Mouse (Mus musculus): ENCODE measurements around the gene Amy2a4. TPM values are rescaled to one million over a fixed set of nuclear protein-coding genes. Genes with fewer than 3 reads are reported as not detected.
"Not testable (repeated sequence)": the region's sequence is repeated elsewhere in the genome, so short reads cannot be mapped to it uniquely, and the experiment has no call there.

Gene Amy2a4
- not detected in 2 replicates for total RNA-seq (2012; rRNA removed)

- H3K9ac ChIP-seq (ENCODE audit: insufficient read depth, low read depth, low read length, poor library complexity, severe bottlenecking); H3K36me3 ChIP-seq (ENCODE audit: control insufficient read depth, insufficient read depth, low read length, poor library complexity, severe bottlenecking); H3K4me1 ChIP-seq (ENCODE audit: control insufficient read depth in 2 of 2, insufficient read depth in 2 of 2, low read length in 2 of 2, poor library complexity in 1 of 2); DNase-seq (ENCODE audit: low read depth, low spot score); in situ Hi-C loops (cut with MboI; ENCODE audit: low sequenced_read_pairs in 2 of 2, unreplicated experiment in 2 of 2); H3K4me3 ChIP-seq (ENCODE audit: insufficient read depth in 1 of 2, low read depth in 1 of 2, low read length in 2 of 2, poor library complexity in 1 of 2, severe bottlenecking in 1 of 2); H3K27ac ChIP-seq (ENCODE audit: insufficient read depth, low read depth, low read length, poor library complexity, severe bottlenecking); H3K9me3 ChIP-seq (ENCODE audit: control insufficient read depth, insufficient read depth, low read depth, low read length): not testable (repeated sequence)
Measured at GRCm38 (mm10) chr3:113291349-113291748, at the start of gene Amy2a4. Gene Amy2a4 (minus strand): TSS chr3:113291449.

DNA sequence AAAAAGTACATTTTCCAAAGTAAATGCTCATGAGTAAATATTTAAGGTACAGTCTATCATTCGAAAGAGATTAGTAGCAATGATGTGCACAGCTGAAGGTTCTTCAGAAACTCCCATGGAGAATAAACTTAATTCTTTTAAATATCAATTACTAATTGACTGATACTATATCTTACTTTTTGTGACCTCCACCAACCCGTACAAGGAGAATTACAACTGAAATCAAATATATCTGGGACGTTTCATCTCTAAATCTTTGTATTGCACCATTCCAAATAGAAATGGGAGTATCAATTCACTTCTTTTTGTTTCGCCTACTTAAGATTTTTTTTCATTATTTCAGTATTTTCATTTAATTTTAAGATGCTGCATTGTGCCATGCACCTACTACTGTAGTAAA, 32.7 kb upstream of the Amy2a4 start, which contains the start of gene Amy2a3:
Gene Amy2a3 (minus strand): TSS at position 101 of the 400 bp plus-strand sequence.
- H3K4me1 ChIP-seq (ENCODE audit: control insufficient read depth in 2 of 2, insufficient read depth in 2 of 2, low read length in 2 of 2, poor library complexity in 1 of 2); H3K9ac ChIP-seq (ENCODE audit: insufficient read depth, low read depth, low read length, poor library complexity, severe bottlenecking); DNase-seq (ENCODE audit: low read depth, low spot score); H3K27ac ChIP-seq (ENCODE audit: insufficient read depth, low read depth, low read length, poor library complexity, severe bottlenecking); in situ Hi-C loops (cut with MboI; ENCODE audit: low sequenced_read_pairs in 2 of 2, unreplicated experiment in 2 of 2); H3K36me3 ChIP-seq (ENCODE audit: control insufficient read depth, insufficient read depth, low read length, poor library complexity, severe bottlenecking); H3K9me3 ChIP-seq (ENCODE audit: control insufficient read depth, insufficient read depth, low read depth, low read length); H3K4me3 ChIP-seq (ENCODE audit: insufficient read depth in 1 of 2, low read depth in 1 of 2, low read length in 2 of 2, poor library complexity in 1 of 2, severe bottlenecking in 1 of 2): not testable (repeated sequence)

DNA sequence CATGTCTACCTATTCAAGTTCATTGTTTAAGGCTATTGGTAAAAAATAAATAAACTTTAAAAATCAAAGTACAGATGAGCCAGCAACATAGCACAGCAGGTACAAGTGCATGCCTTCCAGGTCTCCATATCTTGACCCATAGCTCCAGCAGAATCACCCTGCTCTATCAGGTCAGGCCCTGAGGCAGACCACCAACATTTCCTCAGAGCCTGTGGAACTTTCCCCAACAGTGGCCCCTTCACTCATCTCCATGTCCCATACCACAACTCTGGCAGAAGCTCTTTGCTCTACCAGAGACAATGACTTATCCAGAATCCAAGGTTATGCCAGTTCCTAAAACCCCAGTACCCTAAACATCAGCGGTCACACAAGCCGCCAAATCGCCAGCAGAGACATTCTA, 21.7 kb upstream of the Amy2a4 start:
- H3K9ac ChIP-seq (ENCODE audit: insufficient read depth, low read depth, low read length, poor library complexity, severe bottlenecking); H3K4me1 ChIP-seq (ENCODE audit: control insufficient read depth in 2 of 2, insufficient read depth in 2 of 2, low read length in 2 of 2, poor library complexity in 1 of 2); DNase-seq (ENCODE audit: low read depth, low spot score); H3K36me3 ChIP-seq (ENCODE audit: control insufficient read depth, insufficient read depth, low read length, poor library complexity, severe bottlenecking); H3K27ac ChIP-seq (ENCODE audit: insufficient read depth, low read depth, low read length, poor library complexity, severe bottlenecking); H3K9me3 ChIP-seq (ENCODE audit: control insufficient read depth, insufficient read depth, low read depth, low read length); in situ Hi-C loops (cut with MboI; ENCODE audit: low sequenced_read_pairs in 2 of 2, unreplicated experiment in 2 of 2); H3K4me3 ChIP-seq (ENCODE audit: insufficient read depth in 1 of 2, low read depth in 1 of 2, low read length in 2 of 2, poor library complexity in 1 of 2, severe bottlenecking in 1 of 2): not testable (repeated sequence)

DNA sequence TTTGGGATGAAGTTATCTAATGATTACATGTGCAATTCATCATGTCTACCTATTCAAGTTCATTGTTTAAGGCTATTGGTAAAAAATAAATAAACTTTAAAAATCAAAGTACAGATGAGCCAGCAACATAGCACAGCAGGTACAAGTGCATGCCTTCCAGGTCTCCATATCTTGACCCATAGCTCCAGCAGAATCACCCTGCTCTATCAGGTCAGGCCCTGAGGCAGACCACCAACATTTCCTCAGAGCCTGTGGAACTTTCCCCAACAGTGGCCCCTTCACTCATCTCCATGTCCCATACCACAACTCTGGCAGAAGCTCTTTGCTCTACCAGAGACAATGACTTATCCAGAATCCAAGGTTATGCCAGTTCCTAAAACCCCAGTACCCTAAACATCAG, 11.0 kb downstream of the Amy2a4 start:
- DNase-seq (ENCODE audit: low read depth, low spot score); H3K36me3 ChIP-seq (ENCODE audit: control insufficient read depth, insufficient read depth, low read length, poor library complexity, severe bottlenecking); H3K27ac ChIP-seq (ENCODE audit: insufficient read depth, low read depth, low read length, poor library complexity, severe bottlenecking); H3K9ac ChIP-seq (ENCODE audit: insufficient read depth, low read depth, low read length, poor library complexity, severe bottlenecking); H3K4me3 ChIP-seq (ENCODE audit: insufficient read depth in 1 of 2, low read depth in 1 of 2, low read length in 2 of 2, poor library complexity in 1 of 2, severe bottlenecking in 1 of 2); H3K4me1 ChIP-seq (ENCODE audit: control insufficient read depth in 2 of 2, insufficient read depth in 2 of 2, low read length in 2 of 2, poor library complexity in 1 of 2); in situ Hi-C loops (cut with MboI; ENCODE audit: low sequenced_read_pairs in 2 of 2, unreplicated experiment in 2 of 2); H3K9me3 ChIP-seq (ENCODE audit: control insufficient read depth, insufficient read depth, low read depth, low read length): not testable (repeated sequence)

GRCm38 (mm10) chr3:113279586-113279985, 11.7 kb downstream of the Amy2a4 start:
- H3K27ac ChIP-seq (ENCODE audit: insufficient read depth, low read depth, low read length, poor library complexity, severe bottlenecking); H3K9me3 ChIP-seq (ENCODE audit: control insufficient read depth, insufficient read depth, low read depth, low read length); H3K4me3 ChIP-seq (ENCODE audit: insufficient read depth in 1 of 2, low read depth in 1 of 2, low read length in 2 of 2, poor library complexity in 1 of 2, severe bottlenecking in 1 of 2); H3K9ac ChIP-seq (ENCODE audit: insufficient read depth, low read depth, low read length, poor library complexity, severe bottlenecking); in situ Hi-C loops (cut with MboI; ENCODE audit: low sequenced_read_pairs in 2 of 2, unreplicated experiment in 2 of 2); H3K4me1 ChIP-seq (ENCODE audit: control insufficient read depth in 2 of 2, insufficient read depth in 2 of 2, low read length in 2 of 2, poor library complexity in 1 of 2); H3K36me3 ChIP-seq (ENCODE audit: control insufficient read depth, insufficient read depth, low read length, poor library complexity, severe bottlenecking); DNase-seq (ENCODE audit: low read depth, low spot score): not testable (repeated sequence)

GRCm38 (mm10) chr3:113258737-113259136, 32.5 kb downstream of the Amy2a4 start, which contains the start of gene Amy2a5:
Gene Amy2a5 (minus strand): TSS chr3:113258837.
- H3K36me3 ChIP-seq (ENCODE audit: control insufficient read depth, insufficient read depth, low read length, poor library complexity, severe bottlenecking); H3K4me3 ChIP-seq (ENCODE audit: insufficient read depth in 1 of 2, low read depth in 1 of 2, low read length in 2 of 2, poor library complexity in 1 of 2, severe bottlenecking in 1 of 2); H3K27ac ChIP-seq (ENCODE audit: insufficient read depth, low read depth, low read length, poor library complexity, severe bottlenecking); H3K9ac ChIP-seq (ENCODE audit: insufficient read depth, low read depth, low read length, poor library complexity, severe bottlenecking); H3K4me1 ChIP-seq (ENCODE audit: control insufficient read depth in 2 of 2, insufficient read depth in 2 of 2, low read length in 2 of 2, poor library complexity in 1 of 2); in situ Hi-C loops (cut with MboI; ENCODE audit: low sequenced_read_pairs in 2 of 2, unreplicated experiment in 2 of 2); H3K9me3 ChIP-seq (ENCODE audit: control insufficient read depth, insufficient read depth, low read depth, low read length); DNase-seq (ENCODE audit: low read depth, low spot score): not testable (repeated sequence)

Other genes starting within 250 kb of the Amy2a4 start
- not detected in 2 replicates for gene Amy2a5, start 32.6 kb downstream of the Amy2a4 start, total RNA-seq (2012; rRNA removed)
- not detected in 2 replicates for gene Amy2a3, start 32.6 kb upstream of the Amy2a4 start, total RNA-seq (2012; rRNA removed)
- gene Amy2a2, start 65.2 kb upstream of the Amy2a4 start, total RNA-seq (2012; rRNA removed) = not detected in 2 replicates
- gene Amy2a1, start 241.0 kb upstream of the Amy2a4 start, total RNA-seq (2012; rRNA removed) = not detected in 2 replicates

All from ES-E14 (cell line).